Mouse (Mus musculus) ovary, postnatal 36 days (tissue): Measurements from ENCODE around the gene Ddit4l.
"Not testable (repeated sequence)": the region's sequence is repeated elsewhere in the genome, so short reads cannot be mapped to it uniquely, and the experiment has no call there.

Experiments used
- DNase-seq: peaks from one replicate; pipeline ENCODE4 v3.0.0; 2022; ENCODE audit warnings: low spot score, mixed read lengths

Ddit4l gene

DNA sequence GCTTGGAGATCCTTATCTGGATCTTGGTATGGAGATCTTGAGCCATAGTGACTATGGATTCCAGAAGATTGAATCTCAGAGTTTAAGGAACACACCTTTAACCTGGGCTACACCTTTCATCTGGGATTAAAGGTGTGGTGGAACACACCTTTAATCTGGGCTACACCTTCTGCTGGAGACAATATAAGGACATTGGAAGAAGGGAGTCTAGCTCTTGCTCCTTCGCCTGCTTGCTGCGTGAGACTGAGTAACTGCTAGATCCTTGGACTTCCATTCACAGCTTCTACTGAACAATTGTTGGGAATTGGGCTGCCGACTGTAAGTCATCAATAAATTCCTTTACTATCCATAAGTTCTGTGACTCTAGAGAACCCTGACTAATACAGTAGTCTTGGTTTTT lies at the start of gene Ddit4l:
Gene Ddit4l, plus strand, starts transcription at position 301 of the 400 bp plus-strand sequence.
- not testable (repeated sequence) for DNase-seq

DNA sequence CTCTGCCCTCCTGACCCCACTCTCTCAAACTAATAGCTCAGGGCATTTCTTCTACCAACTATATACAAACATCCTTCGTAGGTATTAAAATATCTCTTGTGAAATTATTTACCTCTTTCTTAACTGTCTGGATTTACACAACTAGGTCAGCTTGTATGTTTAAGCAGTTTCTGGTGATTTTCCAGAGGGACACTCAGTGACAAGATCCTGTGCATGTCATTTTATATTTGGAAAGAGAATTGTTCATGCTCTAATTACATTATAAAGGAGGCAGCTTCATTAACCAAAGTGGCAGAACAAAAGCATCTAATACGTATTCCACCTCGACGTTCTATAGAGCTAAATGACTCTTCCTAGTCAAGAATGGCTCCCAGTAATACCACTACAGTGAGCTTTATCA lies 45.3 kb upstream of the Ddit4l start:
- DNase-seq: no peak

DNA sequence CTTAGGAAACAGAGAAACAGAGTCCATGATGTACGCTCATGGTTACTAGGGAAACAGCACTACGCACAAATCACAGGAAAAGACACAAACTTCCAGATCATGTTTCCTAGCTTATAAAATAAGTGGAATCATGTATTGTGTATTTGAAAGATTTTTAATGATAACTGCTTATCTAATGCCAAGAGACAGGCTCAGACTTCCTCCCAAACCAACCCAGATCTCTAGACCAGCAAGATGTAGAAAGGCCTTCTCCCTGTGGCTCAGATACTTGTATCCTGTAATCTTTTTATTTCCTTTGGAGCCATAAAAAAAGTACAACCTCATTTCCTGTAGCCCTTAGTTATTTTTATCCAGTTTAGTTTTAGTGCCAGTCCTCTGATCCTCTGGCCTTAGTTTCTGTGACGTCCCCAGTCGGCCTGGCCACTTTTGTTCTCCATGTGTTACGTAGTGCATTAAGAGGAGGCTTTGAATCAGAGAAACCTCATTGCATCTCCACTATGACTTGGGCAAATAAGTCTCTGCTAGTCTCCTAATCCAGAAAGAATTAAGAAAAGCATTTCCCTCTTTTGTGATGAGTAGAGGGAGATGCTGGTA lies 34.9 kb upstream of the Ddit4l start:
- no peak for DNase-seq

DNA sequence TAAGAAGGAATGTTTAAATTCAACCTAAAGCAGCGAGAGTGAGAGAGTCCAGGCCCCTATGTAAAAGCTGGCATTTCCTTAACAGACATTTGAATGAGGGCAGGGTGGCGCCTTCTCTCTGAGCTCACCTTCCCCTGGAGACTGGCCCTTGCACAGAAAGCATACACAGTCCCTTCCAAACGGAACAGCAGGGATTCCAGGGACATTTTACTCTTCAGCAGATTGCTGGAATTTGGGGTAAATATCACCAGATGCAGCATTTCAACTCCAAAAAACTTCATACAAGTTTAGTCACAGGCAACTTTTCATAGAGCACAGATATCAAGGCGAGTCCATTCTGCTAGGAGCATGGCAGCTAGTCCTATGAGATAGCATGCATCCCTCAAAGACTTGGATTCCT lies 31.6 kb upstream of the Ddit4l start:
- DNase-seq: no peak

DNA sequence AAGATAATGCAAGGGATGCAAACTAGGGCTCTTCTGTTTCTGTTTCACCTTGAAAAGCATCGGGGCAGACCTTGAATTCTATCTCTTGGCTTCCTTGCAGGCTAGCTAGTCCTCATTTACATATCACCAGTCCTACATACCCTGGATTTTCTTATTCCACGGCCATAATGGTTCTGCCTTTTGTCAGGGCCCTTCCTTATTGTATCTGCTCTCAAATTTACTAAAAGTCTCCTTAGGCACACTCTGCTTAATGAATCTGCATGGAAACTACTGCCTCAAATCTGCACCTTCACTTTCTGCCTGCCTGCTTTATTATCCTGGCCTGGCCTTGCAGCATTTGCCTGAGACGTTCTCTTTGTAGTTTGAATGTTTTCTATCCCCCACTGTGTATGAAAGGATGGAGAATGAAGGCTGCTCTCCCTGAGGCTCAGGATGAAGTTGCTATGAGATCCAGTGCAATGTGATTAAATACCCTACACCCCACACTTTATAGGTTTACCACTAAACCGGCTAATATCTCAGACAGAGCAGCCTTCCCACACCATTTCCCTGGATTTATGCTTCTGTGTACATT lies 27.0 kb upstream of the Ddit4l start:
- DNase-seq: no peak

DNA sequence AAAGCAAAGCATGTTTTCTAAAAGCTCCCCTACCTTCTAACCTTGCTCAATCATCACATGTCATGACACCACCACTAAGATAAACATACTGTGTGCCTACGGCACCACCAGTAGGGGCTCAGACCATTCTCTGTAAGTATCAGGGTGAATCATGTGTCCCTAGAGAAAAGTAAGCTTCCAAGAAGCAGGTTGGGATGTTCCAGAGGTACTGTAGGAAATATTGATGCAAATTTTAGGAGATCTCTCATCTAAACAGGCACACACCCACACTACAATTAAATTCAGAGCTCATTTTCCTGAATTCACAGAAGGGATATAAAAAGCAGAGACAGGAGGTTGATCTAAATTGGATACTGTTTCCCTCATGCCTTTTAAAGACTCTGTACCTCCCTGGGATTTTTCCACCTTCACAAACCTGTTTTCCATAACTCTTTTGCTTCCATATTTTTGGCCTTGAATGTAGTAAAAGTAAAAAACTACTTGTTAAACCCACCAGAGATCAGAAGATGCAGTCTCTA lies 12.4 kb upstream of the Ddit4l start:
- no peak for DNase-seq

DNA sequence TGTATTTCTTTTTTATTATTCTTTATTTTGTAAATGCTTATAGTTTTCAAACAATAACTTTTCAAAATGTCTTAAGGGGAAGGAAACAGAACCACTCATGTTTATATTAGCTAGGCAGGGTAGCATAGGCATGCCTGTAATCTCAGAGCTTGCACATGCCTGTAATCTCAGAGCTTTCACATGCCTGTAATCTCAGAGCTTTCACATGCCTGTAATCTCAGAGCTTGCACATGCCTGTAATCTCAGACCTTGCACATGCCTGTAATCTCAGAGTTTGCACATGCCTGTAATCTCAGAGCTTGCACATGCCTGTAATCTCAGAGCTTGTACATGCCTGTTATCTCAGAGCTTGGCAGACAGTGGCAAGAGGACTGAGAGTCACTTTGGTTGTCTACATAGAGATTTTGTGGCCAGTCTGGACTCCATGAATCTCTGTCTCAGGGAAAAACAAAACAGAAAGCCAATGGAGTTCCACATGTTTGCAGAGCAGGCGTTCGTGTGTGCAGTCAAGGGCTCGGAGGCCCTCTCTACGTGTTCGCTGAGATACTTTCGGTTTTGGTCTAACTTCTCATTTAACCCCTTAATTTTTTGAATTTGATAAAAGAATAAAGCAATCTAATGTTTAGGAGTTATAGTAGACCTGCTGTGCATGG lies 10.8 kb upstream of the Ddit4l start:
- no peak for DNase-seq

DNA sequence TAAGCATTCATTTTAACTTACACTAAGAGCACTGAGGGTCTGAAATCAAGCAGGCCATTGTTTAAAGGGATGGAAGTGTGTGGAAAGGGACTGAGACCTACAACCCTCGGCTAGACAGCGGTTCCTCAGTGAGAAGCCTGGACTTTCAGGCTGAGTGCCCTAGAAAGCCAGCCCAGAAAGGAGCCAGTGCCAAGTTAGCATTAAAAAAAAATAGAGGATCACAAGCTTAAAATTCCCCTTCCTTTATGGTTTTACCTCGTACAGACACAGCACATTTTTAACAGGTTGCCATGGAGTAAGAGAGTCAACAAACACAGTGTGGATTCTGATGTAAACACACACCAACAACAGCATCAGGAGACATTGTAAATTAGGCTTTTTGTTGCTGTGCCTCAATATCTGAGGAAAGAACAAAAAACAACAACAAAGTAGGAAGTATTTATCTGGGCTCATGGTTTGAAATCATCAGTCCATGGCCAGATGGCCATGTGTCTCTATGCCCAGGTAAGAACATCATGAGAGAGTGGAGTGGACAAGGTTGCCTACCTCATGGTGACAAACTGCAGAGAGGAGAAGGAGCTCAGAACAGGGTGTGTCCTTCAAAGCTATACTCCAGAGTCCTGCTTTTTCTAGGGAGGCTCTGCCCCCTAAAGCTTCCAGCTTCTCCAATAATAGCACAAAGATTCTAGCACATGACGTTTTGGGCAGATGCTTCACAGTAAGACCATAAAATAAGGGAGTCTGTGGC lies 10.1 kb upstream of the Ddit4l start:
- no peak for DNase-seq

DNA sequence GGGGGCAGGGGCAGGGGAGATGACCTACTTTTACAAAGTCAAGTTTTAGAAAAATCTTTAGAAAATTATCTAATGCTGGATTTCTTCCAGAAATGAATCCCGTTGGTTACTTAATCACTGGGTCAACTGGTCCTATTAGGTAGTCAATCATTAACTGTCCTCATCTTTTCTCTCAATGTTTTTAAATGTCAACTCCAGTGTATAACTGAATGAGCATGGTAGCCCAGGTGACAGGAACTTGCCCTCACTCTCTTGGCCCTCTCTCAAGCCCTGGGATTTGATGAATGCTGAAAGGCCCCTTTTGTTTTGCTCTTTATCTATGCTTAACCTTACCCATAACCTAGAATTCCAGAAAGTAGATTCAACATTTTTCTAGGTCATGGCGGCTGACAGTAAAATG lies 9.4 kb upstream of the Ddit4l start:
- DNase-seq: no peak

DNA sequence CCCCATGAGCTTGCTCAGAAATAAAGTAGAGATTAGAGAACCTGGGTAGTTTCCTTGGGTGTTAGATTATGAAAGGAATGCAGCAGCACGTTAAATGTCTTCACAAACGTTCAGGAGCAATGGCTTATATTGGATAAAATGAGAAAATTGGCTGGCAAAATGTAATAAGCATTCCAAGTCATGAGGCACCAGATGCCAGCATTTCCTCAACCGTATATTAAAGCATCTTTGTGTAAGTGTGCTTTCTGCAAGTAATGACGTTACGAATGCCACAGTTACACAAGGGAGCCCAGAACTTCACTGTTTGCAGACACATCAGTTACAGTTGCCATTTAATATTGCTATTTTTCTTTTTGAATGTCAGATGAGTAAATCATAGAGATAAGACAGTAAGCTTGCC lies 872 bp upstream of the Ddit4l start:
- no peak for DNase-seq

DNA sequence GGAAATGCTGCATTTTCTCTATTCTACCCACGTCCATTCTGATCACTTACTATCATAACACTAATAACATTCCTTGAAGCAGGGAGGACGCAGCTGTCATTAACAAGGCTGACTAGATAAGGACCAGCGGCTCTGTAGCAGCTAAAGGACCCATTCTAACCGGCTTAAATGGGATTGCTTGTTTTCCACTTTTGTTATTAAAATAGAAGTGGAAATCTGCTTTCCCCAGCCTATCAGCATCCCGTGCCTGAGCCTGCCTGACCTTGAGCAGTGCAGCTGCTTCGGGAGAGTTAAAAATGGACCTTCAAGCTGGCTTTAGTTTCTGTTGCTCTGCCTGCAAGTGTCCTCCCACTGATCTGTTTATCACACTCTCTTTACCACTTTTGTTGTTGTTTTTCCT lies 679 bp downstream of the Ddit4l start:
- DNase-seq: peak; percentile 67

DNA sequence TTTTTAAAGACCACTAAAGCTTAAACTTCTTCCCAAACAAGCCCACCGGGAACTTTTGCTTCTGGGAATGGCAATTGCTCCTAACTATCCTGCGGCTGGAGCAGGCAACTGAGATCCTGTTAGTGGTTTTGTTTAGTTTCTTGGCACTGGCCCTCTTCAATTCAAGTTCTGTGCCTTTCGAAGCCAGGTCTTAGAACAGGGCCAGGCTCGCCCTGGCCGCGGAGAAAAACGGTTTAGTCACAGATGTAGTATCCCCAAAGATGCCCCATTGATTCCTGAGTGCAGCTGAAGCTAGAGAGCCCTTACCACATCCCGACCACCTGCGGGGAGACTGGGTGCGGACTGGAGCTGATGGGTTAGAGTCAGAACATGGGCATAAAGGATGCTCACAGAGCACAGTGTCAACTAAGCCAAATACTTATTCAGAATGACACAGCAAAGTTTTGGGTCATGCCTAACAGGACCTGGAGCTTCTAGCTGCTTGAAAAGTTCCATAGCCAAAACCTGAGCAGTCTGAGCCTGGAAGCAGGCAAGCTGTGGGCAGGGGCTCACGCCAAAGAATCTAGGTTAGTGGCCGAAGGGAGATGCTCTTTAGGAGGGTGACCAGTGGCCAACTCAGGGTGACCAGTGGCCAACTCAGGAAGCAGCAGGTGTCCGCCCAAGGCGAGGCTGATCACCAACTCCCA lies 1.6 kb downstream of the Ddit4l start:
- DNase-seq: peak; percentile 20

DNA sequence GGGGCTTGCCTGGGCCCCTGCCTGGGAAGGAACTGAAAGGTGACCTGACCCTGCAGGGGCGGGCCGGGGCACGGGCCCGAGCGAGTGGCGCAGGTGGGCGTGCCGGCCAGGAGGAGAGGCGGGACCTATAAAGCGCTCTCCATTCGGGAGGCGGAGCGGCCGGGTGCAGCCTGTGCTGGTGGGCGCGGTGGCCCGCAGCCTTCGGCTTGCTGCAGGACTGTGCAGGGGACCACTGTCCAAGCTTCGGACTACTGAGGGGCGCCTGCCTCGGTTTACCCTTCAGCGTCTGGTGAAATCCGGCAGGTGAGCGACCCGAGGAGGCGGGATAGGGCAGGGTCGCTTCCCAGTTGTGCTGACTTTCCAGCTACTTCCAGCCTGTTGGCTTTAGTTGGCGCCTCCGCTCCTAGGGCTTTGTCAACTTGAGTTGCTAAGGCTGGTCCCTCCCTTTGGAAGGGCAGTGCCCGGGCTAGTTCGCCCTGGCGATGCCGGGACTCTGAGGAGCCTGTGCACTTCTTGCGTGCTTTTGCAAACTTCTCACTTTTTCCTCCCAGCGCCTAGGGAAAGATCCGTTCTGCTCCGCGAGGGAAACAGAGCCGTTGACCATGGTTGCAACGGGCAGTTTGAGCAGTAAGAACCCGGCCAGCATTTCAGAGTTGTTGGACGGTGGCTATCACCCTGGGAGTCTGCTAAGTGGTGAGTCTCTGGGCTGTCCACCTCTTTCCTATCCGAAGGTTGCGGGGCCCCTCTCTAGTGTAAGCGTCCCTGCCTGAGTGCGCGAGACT lies 2.4 kb downstream of the Ddit4l start:
- DNase-seq: peak; percentile 89

DNA sequence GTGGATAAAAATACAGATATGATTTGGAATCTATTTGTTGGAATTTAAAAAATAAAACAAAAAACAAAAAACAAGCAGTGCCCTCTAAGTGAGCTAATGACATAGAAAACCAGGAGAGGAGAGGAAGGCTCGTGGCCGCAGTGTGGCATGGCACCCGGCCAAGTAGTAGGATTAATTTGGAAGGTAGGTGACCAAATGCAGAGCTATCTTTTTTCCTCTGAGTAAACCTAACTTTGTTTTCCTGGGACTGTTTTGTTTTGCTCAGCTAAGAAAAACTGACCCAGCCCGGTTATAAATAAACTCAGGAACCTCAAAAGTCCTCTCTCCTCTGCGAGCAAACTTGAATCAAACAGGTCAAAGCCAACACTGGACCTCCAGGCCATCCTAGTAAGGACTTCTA lies 3.6 kb downstream of the Ddit4l start:
- DNase-seq: peak; percentile 16

DNA sequence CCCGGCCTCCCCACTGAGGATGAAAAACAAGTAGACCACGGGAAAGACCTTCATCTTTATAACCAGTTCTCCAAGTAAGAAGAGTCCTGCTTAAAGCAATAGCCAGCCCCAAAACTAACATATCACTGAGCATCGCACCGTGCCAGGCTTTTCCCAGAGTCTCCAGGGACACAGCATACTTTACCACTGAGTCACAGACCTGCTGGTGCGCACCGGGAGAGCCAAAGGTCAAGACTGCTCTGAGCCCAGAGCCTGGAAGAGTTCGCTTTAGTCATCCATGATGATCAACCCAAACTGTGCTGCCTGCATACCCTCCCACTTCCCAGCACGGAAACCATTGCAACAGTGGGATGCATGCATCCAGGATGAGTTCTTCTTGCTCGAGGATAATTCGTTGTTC lies 12.3 kb downstream of the Ddit4l start:
- DNase-seq: no peak

DNA sequence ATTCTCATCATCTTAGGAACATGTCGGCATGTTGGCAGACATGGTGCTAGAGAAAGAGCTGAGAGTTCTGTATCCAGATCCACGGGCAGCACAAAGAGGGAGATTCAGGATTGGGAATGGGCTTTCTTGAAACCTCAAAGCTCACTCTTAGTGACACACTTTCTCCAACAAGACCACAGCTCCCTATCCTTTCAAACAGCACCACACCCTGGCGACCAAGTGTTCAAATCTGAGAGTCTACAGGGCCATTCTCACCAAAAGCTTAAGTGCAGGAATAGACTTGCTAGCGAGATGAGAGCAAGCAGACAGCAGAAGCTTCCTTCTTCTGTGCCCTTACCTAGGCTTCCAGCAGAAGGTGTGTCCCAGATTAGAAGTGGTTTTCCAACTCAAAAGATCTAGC lies 15.2 kb downstream of the Ddit4l start:
- DNase-seq: no peak

DNA sequence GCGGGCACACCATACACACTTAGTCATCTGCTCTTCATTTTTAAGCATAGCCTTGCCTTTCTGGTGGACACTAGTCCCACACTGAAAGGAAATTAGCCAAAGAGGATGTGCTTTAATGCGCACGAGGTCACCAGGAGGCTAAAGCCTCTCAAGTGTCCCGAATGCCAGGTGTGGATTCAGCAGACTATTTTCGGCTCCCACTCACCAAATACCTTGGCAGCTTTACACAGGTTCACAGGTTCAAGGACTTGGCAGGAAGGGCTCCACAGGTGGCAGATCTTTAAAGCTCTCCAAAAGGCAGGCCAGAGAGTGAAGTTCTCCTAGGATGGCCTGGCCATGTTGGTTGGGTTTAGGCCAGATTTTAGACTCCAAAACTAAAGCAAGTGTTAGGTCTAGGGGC lies 19.8 kb downstream of the Ddit4l start:
- no peak for DNase-seq

DNA sequence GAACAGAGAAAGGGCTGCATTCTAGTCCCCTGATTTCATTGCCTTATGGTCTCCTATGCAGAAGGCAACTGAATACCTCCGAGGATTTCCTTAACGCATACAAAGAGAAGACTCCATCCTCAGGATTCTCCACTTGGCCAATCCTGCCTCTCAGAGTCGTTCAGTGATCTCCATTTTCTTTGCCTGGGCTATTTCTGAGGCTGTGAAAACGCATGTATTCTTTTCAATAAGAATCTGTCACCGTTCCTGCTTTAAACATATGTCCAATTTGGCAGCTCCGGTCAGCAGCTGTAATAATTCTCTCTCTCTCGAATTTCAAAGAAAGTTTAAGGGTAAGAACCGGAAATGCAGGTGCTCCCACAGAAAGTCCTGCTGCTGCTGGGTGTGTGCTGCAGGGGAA lies 20.7 kb downstream of the Ddit4l start:
- no peak for DNase-seq

DNA sequence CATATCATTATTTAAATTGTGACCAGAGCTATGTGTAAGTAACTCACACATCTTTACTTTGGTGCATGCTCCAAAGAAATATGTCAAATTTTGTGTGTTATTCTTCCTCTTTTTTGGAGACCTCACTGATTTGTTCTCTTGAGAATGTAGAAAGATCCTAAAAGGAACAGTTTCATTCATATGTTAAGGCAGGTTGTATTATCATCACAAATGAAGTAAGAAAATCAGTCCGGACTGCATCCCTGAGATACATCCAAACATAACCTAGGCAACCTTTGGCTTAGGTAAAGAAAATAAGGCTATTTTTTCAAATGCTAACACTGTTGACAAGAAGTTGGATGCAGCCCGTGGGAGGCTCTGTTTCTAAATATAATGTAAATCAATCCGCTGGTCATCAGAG lies 21.2 kb downstream of the Ddit4l start:
- DNase-seq: no peak

DNA sequence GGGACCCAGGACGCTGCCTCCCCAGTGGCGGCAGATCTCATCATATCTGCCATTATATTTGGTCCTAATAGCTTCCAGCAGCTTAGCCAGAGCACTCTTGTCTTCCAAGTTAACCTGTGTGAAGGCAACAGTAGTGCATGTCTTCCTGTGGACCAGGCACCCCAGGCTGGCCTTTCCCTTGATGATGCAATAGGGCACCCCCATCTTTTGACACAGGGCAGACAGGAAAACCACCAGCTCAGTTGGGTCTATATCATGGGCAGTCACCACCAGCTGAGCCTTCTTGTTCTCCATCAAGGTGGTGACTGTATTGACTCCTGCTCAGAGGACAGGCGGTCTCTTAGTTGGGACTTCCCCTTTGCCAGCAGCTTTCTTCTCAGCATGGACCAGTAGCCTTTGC lies 22.7 kb downstream of the Ddit4l start:
- DNase-seq: no peak

DNA sequence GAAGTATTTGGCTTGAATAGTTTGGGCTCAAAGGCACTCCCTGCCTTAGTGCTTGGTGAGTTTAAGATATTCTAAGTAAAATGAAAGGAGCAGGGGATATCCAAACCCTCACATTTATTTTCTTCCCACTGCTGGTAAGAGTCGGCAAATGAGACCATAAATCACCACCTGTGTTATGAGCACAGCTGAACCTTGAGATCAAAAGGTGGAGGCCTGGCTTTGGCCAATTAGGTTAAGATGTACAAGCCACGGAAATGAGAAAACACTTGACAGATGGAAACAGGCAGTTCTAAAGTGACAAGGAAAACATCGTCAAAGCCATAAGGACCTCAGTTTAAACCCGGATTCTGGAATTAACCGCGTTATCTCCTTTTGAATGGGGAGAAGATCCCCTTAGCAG lies 23.5 kb downstream of the Ddit4l start:
- no peak for DNase-seq
